Mouse (Mus musculus) hindbrain, embryonic 11.5 days (tissue): ENCODE results near the gene Tnfrsf13b. TPM values are rescaled to one million over a fixed set of nuclear protein-coding genes. Genes with fewer than 3 reads are reported as not detected.
"Not testable (repeated sequence)": the region's sequence is repeated elsewhere in the genome, so short reads cannot be mapped to it uniquely, and the experiment has no call there.

Experiments
- ATAC-seq: fragments of 200-750 bp; cut with Nextera tagmentation; 2 replicates; pipeline ENCODE4 v1.8.0; 2017; ENCODE audit warnings: mild to moderate bottlenecking, moderate TSS enrichment, moderate library complexity; ENCODE audit not compliant: low FRiP score
- DNase-seq: peaks from one replicate; pipeline ENCODE4 v3.0.0-alpha.2; 2015; ENCODE audit warnings: low spot score
- H3K27ac ChIP-seq: fragments of 300-500 bp; sonication (generic); 2 replicates; pipeline ENCODE4 v1.5.1; 2014; ENCODE audit warnings: mild to moderate bottlenecking, low read depth, low read length
- H3K27me3 ChIP-seq: fragments of 300-500 bp; sonication (generic); 2 replicates; pipeline ENCODE4 v1.6.1; 2014; ENCODE audit warnings: mild to moderate bottlenecking, low read length, moderate library complexity, mixed read lengths; ENCODE audit not compliant: control insufficient read depth, insufficient read depth
- H3K36me3 ChIP-seq: fragments of 300-500 bp; sonication (generic); 2 replicates; pipeline ENCODE4 v1.6.1; 2014; ENCODE audit warnings: mild to moderate bottlenecking, low read length, moderate library complexity, mixed read lengths; ENCODE audit not compliant: control insufficient read depth, insufficient read depth
- H3K4me1 ChIP-seq: fragments of 300-500 bp; sonication (generic); replicated peaks from 2 replicates; pipeline ENCODE4 v1.6.1; 2014; ENCODE audit warnings: low read length, mixed read lengths; ENCODE audit not compliant: control insufficient read depth, insufficient read depth
- H3K4me2 ChIP-seq: fragments of 300-500 bp; sonication (generic); replicated peaks from 2 replicates; pipeline ENCODE4 v1.6.1; 2014; ENCODE audit warnings: mild to moderate bottlenecking, low read depth, low read length
- H3K4me3 ChIP-seq: fragments of 300-500 bp; sonication (generic); 2 replicates; pipeline ENCODE4 v1.5.1; 2014; ENCODE audit warnings: low read depth, low read length
- H3K9ac ChIP-seq: fragments of 300-500 bp; sonication (generic); 2 replicates; pipeline ENCODE4 v1.6.1; 2014; ENCODE audit warnings: low read depth, low read length
- H3K9me3 ChIP-seq: fragments of 300-500 bp; sonication (generic); 2 replicates; pipeline ENCODE4 v1.6.1; 2016; ENCODE audit warnings: low read length; ENCODE audit not compliant: control insufficient read depth
- WGBS: fragments of 180-500 bp; shearing (Covaris S2); extraction: QIAGEN DNeasy Blood & Tissue Kit; methylation state at CpG from one replicate; pipeline ENCODE4 v1.1.7; 2014; 5-methylcytosine and 5-hydroxymethylcytosine counted together
- polyA plus RNA-seq: library from polyadenylated mRNA; unstranded; fragments of >200 nt; fragmentation: Nextera tagmentation; extraction: Ambion mirVana; gene quantifications from 2 replicates; pipeline ENCODE4 v1.2.1, GENCODE M21; 2014

The Tnfrsf13b gene
- polyA plus RNA-seq, 1 experiment from 2014 or later: 1.2 TPM

- Histone ChIP-seq H3K27ac (no peak overlapping the region), H3K4me3 (no peak overlapping the region), H3K4me1 (no peaks in the 10 kb centered on the region), H3K4me2 (no peak overlapping the region), H3K9me3 (no peaks in the 10 kb centered on the region), H3K27me3 (no peaks in the 10 kb centered on the region), H3K36me3 (no peaks in the 10 kb centered on the region), H3K9ac (no peak overlapping the region)
- ATAC-seq (no peak), DNase-seq (no peak)
- WGBS: 93% methylated on average over 8 of the region's 8 CpGs
Measured at GRCm38 (mm10) chr11:61122769-61123288, 3.7 kb upstream of the Tnfrsf13b start.

DNA sequence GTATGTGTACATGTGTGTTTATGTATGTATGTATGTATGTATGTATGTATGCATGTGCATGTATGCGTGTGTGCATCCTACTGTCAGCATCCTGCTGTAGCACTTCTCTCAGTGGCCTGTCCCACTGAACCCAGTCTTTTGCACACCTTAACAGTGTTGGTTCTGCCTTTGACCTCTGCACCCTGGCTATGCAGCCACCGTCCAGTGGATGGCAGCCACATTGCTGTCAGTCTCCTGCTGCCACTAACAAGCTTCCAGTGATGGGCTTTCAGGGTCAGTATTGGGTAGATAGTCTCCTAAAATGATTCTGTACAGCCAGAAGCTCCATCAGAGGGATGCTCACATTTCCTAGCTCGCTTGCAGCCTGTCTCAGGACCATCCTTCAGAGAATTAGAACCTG, 2.7 kb upstream of the Tnfrsf13b start:
- WGBS: 73% methylated on average over 3 of the region's 3 CpGs
- H3K4me2 ChIP-seq: no peak overlapping the region
- no peak for DNase-seq
- H3K4me1 ChIP-seq: no peaks in the 10 kb centered on the region
- H3K27ac ChIP-seq: no peak overlapping the region
- ATAC-seq: no peak
- H3K4me3 ChIP-seq: no peak overlapping the region
- no peak overlapping the region for H3K9ac ChIP-seq
- H3K9me3 ChIP-seq: no peaks in the 10 kb centered on the region
- H3K36me3 ChIP-seq: no peaks in the 10 kb centered on the region
- no peaks in the 10 kb centered on the region for H3K27me3 ChIP-seq

GRCm38 (mm10) chr11:61125970-61126369, 585 bp upstream of the Tnfrsf13b start:
- 89% methylated on average over 5 of the region's 5 CpGs for WGBS
- Histone ChIP-seq H3K27me3 (no peaks in the 10 kb centered on the region), H3K27ac (no peak overlapping the region), H3K4me1 (no peaks in the 10 kb centered on the region), H3K36me3 (no peaks in the 10 kb centered on the region), H3K9ac (no peak overlapping the region), H3K9me3 (no peaks in the 10 kb centered on the region), H3K4me3 (no peak overlapping the region), H3K4me2 (no peak overlapping the region)
- no peak for DNase-seq
- no peak for ATAC-seq

GRCm38 (mm10) chr11:61127421-61128055, 983 bp downstream of the Tnfrsf13b start:
- no peak for DNase-seq
- no peak for ATAC-seq
- H3K4me2 ChIP-seq: no peak overlapping the region
- H3K4me1 ChIP-seq: no peaks in the 10 kb centered on the region
- no peak overlapping the region for H3K27ac ChIP-seq
- H3K27me3 ChIP-seq: no peaks in the 10 kb centered on the region
- no peak overlapping the region for H3K9ac ChIP-seq
- 90% methylated on average over 8 of the region's 8 CpGs for WGBS
- no peaks in the 10 kb centered on the region for H3K36me3 ChIP-seq
- H3K4me3 ChIP-seq: no peak overlapping the region
- H3K9me3 ChIP-seq: no peaks in the 10 kb centered on the region

DNA sequence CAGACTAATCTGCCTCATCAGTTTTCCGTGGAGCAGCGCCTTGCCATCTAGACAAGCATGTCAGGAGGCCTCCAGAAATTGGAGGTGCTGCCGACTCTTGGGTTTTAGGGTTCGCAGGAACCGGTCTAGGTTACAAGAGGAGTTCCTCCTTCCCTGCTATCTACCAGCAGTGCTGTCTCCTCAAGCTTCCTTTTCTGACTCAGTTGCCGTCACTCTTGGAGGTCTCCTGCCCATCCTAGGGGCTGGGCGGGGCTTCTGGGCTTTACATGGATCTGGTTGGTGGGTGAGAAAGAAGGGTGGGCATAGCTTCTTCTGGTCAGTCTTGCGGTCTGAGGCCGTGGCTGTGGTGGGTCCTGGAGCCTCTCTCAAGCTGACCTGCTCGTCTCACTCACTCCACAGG, 2.8 kb downstream of the Tnfrsf13b start:
- H3K4me3 ChIP-seq: no peak overlapping the region
- no peak overlapping the region for H3K4me2 ChIP-seq
- H3K4me1 ChIP-seq: no peaks in the 10 kb centered on the region
- no peaks in the 10 kb centered on the region for H3K27me3 ChIP-seq
- DNase-seq: no peak
- no peaks in the 10 kb centered on the region for H3K36me3 ChIP-seq
- ATAC-seq: no peak
- WGBS: 50% methylated on average over 10 of the region's 10 CpGs
- H3K9ac ChIP-seq: no peak overlapping the region
- no peak overlapping the region for H3K27ac ChIP-seq
- no peaks in the 10 kb centered on the region for H3K9me3 ChIP-seq

DNA sequence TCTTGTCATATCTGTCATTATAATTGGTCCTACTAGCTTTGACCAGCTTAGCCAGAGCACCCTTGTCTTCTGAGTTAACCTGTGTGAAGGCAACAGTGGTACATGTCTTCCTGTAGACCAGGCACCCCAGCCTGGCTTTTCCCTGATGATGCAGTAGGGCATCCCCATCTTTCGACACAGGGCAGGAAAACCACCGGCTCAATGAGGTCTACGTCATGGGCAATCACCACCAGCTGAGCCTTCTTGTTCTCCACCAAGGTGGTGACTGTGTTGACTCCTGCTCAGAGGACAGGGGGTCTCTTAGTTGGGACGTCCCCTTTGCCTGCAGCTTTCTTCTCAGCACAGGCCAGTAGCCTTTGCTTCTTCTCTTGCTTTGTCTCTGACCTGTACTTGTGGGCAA, 4.1 kb downstream of the Tnfrsf13b start:
- H3K4me3 ChIP-seq, H3K4me1 ChIP-seq, H3K27me3 ChIP-seq, ATAC-seq, H3K4me2 ChIP-seq, H3K27ac ChIP-seq, H3K36me3 ChIP-seq, DNase-seq, H3K9me3 ChIP-seq, H3K9ac ChIP-seq: not testable (repeated sequence)
- WGBS: 84% methylated on average over 4 of the region's 4 CpGs

GRCm38 (mm10) chr11:61132943-61133342, 6.4 kb downstream of the Tnfrsf13b start:
- DNase-seq (no peak), ATAC-seq (no peak)
- no peaks in the 10 kb centered on the region for H3K27me3 ChIP-seq
- H3K4me3 ChIP-seq: no peak overlapping the region
- H3K9me3 ChIP-seq: no peaks in the 10 kb centered on the region
- 83% methylated on average over 2 of the region's 2 CpGs for WGBS
- no peak overlapping the region for H3K9ac ChIP-seq
- H3K4me1 ChIP-seq: no peaks in the 10 kb centered on the region
- H3K27ac ChIP-seq: no peak overlapping the region
- no peaks in the 10 kb centered on the region for H3K36me3 ChIP-seq
- no peak overlapping the region for H3K4me2 ChIP-seq

GRCm38 (mm10) chr11:61141693-61142092, 15.1 kb downstream of the Tnfrsf13b start:
- no peaks in the 10 kb centered on the region for H3K36me3 ChIP-seq
- H3K4me2 ChIP-seq: no peak overlapping the region
- no peak overlapping the region for H3K4me3 ChIP-seq
- ATAC-seq (no peak), DNase-seq (no peak)
- H3K9ac ChIP-seq: no peak overlapping the region
- no peaks in the 10 kb centered on the region for H3K27me3 ChIP-seq
- WGBS: 80% methylated on average over 2 of the region's 2 CpGs
- no peaks in the 10 kb centered on the region for H3K9me3 ChIP-seq
- no peak overlapping the region for H3K27ac ChIP-seq
- H3K4me1 ChIP-seq: no peaks in the 10 kb centered on the region; the same call in 1 of the 2 replicates

DNA sequence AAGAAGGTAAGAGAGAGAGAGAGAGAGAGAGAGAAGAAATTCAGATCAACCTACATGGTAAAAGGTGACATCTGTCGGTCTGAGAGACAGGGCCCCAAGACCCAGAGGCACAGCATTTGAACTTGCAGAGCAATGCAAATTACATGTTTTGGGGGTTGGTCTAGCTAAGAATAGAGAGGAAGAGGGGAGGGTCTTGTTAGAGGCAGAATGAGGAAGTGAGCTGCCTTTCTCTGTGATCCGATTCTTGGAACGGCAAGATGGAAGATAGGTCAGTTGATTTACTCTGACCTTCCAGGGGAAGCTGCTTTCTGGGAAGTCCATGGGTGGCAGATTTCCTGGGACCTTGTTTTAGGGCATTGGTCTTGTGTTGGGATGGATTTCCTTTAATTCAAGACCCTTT, 15.7 kb downstream of the Tnfrsf13b start:
- Histone ChIP-seq H3K9ac (no peak overlapping the region), H3K4me1 (peaks cover 2% of the 10 kb centered on the region; the same call in 1 of the 2 replicates), H3K4me3 (no peak overlapping the region), H3K9me3 (no peaks in the 10 kb centered on the region), H3K36me3 (no peaks in the 10 kb centered on the region), H3K4me2 (no peak overlapping the region), H3K27ac (no peak overlapping the region), H3K27me3 (no peaks in the 10 kb centered on the region)
- DNase-seq: no peak
- no peak for ATAC-seq
- WGBS: 80% methylated on average over 3 of the region's 3 CpGs
